Mouse (Mus musculus) myocyte (in vitro differentiated cells): Measurements from ENCODE around the gene Cpsf4l.

ENCODE experiments used
- MYOG ChIP-seq, 3 experiments: IDR thresholded peaks; one replicate each; pipeline ENCODE4 v1.6.1; 2011; ENCODE audit warnings: control low read depth in 2 of 3, low read depth in 2 of 3, mild to moderate bottlenecking in 2 of 3; ENCODE audit not compliant: insufficient read length in 2 of 3, control insufficient read depth in 1 of 3, insufficient read depth in 1 of 3
- USF1 ChIP-seq: IDR thresholded peaks from one replicate; pipeline ENCODE4 v1.6.1; 2011; ENCODE audit warnings: low read depth, mild to moderate bottlenecking, control low read depth, moderate library complexity

GRCm38 (mm10) chr11:113754845-113755244 is 45.0 kb upstream of the Cpsf4l start:
- no peak for TF ChIP-seq USF1
- no peak for TF ChIP-seq MYOG (IDR thresholded peaks at IDR 0.05; ENCODE audit: control insufficient read depth in 1 of 3, insufficient read depth in 1 of 3, insufficient read length in 2 of 3, low read depth in 2 of 3)
